Mouse (Mus musculus): ENCODE measurements around the gene Cblc. TPM values are rescaled to one million over a fixed set of nuclear protein-coding genes. Genes with fewer than 3 reads are reported as not detected.
A peak's percentile ranks its signal among the peaks of the same experiment; 100 is the strongest.

Gene Cblc
- total RNA-seq, 4 experiments from 2014 or later, result not detected

DNA sequence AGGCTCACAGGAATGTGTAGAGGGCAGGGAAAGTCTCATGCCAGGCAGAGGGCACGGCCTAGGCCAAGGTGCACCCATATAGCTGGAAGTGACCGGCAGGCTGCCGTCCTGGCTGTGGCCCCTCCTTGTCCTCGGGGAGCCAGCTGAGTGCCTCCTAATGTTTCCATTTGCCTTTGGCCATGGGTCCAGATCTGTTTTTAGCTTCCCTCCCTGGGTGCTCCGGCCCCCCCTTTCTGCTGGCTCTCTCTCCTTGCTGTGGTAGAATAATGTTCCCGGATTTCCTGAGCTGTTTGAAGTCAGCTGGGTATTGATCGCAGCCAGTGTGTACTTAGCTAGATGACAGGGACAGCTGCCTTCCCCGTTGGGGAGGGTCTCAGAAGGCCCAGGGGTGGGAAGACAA, 13.0 kb downstream of the Cblc start:
- no peak for DNase-seq (ENCODE audit: low spot score in 2 of 2)

DNA sequence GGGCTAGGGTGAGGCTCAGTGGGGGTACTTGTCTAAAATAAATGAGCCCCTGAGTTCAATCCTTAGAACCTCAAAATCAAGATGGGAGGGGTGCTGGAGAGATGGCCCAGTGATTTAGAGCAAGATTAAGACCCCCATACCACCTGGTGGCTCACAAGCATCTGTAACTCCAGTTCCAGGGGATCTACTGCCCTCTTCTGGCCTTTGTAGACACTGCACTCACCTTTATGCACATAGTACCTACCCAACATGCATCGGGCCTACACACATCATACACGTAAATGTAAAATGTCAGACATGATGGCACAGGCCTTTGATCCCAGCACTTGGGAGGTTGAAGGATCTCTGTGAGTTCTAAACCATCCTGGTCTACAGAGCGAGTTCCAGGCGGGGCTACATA, 14.0 kb downstream of the Cblc start:
- no peak for DNase-seq (ENCODE audit: low spot score in 2 of 2)

DNA sequence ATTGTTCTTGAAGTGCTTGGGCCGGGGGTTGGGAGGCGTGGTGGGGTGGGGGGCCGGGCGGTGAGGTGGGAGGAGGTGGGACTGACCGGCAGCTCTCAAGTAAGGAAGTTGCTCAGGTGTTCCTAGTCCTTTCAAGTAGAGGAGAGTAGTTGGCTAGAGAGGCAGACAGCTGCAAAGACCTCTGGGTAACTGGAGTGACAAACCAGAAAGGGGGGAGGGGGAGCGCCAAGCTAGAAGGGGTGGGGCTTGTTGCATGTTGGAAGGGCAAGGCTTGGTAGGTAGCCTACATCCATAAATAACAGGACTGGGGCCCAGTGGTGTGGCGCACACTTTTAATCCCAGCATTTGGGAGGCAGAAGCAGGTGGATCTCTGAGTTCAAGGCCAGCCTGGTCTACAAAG, 14.9 kb downstream of the Cblc start:
- DNase-seq (ENCODE audit: low spot score in 2 of 2), result no peak

DNA sequence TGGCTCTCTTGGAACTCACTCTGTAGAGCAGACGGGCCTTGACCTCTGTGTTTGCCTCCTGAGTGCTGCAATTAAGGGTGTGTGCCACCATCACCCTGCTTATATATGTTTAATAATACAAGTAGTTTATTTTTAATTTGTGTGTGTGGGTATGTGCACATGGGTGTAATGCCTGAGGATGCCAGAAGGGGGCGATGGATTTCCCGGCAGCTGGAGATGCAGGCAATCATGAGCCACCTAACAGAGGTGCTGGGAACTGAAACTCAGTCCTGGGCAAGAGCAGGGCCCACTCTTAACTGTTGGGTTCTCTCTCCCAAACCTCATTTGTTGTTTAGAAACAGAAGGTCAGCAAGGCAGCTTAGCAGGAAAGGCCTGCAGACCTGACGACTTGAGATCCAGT, 16.7 kb downstream of the Cblc start:
- DNase-seq (ENCODE audit: low spot score in 2 of 2), result no peak

DNA sequence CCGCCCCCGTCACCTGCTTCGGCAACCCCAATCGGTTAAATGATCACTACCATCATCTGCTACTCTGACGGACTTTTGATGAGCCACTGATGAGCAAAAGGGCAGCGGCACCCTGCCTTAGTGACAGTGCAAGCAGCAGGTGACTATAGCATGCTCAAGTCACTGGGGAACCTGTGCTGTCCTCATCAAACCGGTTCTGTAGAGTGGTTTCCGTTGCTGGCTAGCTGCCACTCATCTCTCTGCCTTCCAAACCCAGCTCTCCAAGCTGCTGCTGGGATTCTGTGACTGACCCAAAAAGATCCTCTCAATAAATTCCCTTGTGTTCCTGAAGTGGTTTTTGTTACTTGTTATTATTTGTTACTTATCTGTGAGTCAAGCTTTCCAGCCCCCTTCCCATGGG, 18.0 kb downstream of the Cblc start:
- DNase-seq (ENCODE audit: low spot score in 2 of 2), result no peak

DNA sequence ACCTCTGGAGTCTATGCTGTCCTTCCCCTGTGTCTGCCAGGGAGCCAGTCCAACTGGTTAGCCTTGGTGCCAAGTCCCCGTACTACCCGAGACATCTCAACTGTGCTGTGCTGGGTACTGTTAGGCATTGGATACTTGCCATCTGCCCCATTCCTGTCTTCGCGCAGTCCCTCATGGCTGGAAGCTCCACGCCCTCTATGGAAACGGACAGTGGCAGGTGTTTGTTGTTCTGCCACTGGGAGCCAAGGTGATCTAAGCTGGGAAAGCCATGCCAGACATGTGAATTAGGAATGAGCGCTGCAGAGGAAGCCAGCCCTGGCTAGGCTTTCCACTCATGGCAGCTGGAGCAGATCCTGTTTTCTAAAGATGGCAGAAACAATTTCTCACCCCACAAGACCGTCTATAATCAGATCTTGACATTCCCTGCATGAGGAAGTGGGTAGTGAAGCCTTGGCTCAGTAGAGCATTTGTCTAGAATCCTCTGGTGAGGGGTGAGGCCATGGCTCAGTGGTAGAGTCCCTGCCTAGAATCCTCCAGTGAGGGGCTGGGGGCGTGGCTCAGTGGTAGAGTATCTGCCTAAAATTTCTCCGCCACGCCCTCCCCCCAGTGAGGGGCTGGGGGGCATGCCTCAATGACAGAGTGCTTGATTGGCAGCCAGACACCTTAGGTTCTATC, 19.4 kb downstream of the Cblc start:
- DNase-seq (ENCODE audit: low spot score in 2 of 2), result no peak

DNA sequence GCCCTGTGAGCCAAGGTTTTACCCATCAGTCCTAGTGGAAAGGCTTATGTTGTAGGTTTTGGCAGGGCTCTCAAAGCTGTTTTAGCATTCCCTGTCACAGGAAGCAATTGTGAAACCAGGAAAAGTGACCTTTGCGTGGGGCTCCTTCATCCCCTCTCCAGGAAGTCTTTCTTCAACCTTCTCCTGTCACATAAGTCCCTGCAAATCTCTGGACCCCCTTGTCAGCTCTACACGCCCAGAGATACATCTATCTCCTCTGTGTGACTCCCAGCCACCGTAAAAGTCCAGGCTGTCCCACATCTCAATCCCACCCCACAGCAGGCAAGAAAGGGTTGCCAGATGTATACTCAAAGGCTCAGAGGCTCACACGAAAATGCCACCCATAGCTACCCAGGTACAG, 24.9 kb downstream of the Cblc start:
- no peak for DNase-seq (ENCODE audit: low spot score in 2 of 2)

DNA sequence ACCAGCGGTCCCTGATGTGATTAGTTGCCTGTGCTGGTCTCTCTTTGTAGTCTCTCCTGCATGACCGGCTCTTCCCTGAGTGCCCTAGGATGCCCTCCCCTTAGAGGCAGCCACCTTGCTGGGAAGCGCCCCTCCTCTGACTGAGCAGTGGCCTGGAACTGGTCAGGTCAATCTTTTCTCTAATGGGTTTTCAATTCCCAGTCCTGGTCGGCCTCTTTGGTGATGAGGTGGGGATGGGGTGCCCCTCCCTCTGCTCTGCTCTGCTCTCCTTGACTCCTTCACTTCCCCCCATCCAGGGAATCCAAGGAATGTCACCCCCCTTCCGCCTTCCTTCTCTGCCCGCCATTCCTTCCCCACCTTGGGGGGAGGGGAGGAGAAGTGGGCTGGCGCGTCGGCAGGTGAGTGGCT, 25.6 kb downstream of the Cblc start, which contains the start of gene Bcam:
Bcam (minus strand) TSS at position 33 of the 408 bp plus-strand sequence.
- no peak for DNase-seq (ENCODE audit: low spot score in 2 of 2)

DNA sequence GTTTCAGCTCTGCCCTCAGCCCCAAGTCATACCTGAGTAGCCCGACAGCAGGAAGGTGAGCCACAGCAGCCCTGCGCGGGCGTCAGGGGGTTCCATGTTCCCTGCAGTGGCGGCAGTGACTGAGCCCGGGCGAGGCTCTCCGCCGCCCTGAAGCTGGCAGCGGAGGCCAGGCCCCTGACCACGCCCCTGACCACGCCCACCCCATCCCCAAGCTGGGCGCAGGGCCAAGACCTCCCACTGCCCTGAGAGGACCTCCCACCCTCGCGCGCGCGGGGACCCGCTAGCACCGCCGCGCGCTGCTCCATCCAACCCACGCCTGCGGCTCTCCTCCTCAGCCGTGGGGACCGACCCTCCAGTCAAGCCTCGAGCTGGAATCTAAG, 26.2 kb downstream of the Cblc start:
- peak in 1 of 2 experiments; percentile 33 for DNase-seq (ENCODE audit: low spot score in 2 of 2)

DNA sequence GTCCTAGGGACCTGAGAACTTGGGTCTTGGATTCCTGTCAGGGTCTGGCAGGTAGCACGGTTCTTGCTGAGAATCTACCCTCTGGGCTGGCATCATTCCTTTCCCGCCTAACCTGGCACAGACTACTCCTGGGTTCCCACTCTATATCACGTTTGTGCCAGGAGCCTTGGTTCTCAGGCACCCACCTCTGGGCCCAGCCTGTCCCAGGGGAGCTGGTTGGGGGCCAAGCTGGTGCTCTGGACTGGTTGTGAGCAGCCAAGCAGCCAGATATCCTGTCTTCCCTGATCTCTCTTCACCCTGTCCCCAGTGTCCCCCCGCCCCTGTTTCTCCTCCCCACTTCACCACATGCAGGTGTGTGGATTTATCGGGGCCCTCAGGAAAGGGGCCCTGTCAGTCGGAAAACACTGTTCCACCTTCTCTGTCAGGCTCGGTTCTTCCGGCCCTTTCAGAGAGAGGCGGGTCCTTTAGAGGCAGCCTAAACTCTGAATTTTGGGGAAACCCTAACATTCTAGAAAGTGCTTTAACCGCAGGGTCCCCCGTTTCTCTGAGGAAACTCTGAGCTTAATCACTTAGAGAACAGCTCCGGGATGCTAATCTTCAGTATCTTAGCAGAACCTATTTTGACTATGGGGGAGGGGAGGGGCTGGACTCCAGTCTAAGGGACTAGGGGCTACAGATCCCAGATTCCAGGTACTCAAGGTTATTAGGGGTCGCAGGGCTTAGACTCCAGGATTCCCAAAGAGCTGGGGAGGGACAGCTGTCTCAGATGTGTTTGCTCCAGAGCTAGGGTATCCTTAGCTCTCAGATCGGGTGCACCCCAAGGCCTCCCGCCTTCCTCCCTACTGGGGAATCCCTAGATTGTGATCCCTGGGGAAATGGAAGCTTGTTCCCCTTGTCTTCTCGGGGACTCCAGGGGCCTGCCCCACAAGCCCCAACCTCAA, 26.9 kb downstream of the Cblc start:
- DNase-seq (ENCODE audit: low spot score in 2 of 2), result no peak

DNA sequence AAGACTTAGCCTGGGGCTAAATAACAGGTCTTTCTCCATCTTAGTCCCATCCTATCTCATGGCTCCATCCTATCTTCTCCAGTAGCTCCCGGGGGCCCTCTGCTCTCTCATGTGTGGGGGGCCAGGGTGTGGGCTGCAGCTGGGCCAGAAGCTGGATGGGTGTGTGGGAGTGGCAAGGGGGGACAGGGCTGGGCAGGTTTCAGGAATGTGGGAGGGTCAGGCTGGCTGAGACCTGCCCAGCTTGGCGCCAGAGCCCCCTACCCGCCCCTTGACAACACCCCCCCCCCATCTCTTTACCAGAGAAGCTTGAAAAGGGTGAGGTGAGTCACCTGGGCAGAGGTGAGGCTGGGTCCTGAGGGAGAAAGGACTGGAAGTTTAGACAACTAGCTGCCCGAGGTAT, 27.6 kb downstream of the Cblc start:
- no peak for DNase-seq (ENCODE audit: low spot score in 2 of 2)

DNA sequence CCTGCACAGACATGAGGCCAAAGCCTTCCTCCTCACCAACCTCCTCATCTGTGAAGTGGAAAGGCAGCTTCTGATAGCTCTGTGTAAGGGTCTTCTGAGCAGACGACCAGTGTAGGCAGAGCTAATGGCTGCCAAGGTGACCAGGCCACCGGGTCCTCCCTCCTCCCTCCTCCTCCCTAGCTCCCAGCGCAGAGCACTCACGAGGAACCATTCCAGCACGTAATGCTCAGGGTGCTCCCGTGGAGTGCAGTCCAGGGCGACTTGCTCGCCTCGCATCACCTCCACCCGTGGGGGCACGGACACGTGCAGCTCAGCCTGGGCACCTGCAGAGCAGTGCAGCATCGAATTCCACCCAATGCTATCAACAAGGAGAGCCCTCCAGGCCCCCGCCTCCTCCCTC, 28.4 kb downstream of the Cblc start:
- no peak for DNase-seq (ENCODE audit: low spot score in 2 of 2)

DNA sequence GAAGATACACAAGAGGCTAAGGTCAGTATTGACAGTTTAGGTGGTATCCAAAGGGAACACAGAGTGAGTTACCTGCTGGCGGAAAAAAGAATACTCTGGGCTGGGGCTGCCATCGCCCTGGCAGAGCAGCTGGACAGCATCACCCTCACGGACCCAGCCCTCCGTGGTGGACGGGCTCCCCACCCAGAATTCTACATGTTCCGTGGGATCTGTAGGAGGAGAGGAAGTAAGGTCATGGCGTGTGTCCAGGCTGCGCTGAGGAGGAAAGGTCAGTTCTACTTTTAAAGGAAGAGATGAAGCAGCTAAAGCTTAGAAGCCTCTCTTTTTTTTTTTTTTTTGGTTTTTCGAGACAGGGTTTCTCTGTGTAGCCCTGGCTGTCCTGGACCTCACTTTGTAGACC, 32.0 kb downstream of the Cblc start:
- DNase-seq (ENCODE audit: low spot score in 2 of 2), result no peak

DNA sequence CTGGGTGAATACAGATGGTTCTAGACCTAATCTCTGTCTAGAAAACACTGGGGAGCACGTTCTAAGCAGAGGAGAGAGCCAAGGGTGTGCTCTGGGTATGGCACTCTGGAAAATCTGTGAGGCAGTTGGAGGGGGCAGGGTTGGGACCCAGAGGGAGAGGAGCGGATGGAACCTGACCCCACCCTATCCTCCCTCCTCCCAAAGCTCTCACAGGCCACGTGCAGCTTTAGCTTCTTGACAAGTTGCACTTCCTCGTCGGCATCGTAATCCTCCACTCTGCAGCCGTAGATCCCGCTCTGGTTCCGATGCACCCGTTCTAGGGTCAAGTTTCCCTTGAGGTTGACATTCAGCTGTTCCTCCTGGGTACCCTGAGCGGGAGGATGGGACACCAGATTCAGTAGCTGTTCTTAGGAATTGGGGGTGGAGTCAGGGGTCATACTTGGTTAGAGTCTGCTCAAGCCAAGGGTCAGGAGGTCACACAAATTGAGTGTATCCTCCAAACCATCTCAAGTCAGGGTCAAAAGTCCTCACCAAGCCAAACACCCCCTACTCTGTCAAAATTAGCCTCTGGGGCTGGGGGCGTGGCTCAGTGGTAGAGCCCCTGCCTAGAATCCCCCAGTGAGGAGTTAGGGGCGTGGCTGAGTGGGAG, 32.7 kb downstream of the Cblc start:
- DNase-seq (ENCODE audit: low spot score in 2 of 2), result no peak

DNA sequence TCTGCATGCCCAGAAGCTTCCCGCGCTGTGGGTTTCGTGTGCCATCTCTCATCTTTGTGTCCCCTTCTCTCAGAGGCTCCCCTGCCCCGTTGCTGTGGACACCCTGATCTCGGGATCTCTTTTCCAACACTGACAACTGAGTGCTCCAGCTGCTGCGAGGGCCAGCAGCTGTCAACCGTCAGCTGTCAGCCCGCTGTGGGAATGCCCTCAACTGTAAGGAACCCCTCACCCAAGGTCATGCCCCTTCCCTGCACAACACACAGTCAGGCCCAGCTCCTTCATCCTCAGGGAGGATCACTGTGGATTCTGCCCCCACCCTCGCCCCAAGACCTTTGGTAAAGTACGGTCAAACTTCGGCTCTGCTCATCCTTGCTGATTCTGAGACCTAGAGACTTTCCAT, 34.3 kb downstream of the Cblc start:
- no peak for DNase-seq (ENCODE audit: low spot score in 2 of 2)

DNA sequence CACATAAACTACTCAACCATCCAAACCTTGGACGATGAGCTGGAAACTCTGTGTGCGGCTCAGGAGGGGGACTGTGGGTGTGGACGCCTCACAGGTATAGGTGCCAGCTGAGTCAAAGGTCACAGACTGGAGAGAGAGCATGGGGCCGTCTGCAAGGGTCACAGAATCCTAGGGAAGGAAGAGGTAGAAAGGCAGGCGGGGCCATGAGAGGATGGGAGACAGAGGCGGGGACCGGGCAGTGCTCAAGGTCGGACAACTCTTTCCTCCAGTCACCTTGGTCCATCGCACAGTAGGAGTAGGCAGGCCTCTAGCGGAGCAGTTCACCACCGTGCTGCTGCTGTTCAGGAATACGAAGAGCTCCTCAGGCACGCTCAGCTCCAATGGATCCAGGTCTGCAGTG, 36.6 kb downstream of the Cblc start:
- no peak for DNase-seq (ENCODE audit: low spot score in 2 of 2)

DNA sequence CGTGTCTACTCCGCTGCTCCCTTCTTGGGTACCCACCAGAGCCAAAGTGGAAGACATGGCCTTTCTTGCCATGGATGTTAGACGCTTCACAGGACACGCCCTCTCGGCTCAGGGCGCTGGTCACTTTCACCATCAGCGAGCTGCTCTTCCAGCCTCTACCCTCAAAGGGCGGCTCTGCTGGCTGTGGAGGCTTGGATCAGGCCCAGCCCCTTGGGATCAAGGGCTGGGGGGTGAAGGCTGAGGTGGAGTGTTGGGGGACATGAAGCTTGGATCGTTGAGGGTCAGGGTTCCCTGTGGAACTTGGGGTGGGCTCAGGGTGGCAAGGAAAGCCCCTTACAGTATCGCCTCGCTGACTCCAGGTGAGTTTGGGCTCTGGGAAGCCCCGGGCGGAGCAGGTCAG, 38.0 kb downstream of the Cblc start:
- DNase-seq (ENCODE audit: low spot score in 2 of 2), result no peak

DNA sequence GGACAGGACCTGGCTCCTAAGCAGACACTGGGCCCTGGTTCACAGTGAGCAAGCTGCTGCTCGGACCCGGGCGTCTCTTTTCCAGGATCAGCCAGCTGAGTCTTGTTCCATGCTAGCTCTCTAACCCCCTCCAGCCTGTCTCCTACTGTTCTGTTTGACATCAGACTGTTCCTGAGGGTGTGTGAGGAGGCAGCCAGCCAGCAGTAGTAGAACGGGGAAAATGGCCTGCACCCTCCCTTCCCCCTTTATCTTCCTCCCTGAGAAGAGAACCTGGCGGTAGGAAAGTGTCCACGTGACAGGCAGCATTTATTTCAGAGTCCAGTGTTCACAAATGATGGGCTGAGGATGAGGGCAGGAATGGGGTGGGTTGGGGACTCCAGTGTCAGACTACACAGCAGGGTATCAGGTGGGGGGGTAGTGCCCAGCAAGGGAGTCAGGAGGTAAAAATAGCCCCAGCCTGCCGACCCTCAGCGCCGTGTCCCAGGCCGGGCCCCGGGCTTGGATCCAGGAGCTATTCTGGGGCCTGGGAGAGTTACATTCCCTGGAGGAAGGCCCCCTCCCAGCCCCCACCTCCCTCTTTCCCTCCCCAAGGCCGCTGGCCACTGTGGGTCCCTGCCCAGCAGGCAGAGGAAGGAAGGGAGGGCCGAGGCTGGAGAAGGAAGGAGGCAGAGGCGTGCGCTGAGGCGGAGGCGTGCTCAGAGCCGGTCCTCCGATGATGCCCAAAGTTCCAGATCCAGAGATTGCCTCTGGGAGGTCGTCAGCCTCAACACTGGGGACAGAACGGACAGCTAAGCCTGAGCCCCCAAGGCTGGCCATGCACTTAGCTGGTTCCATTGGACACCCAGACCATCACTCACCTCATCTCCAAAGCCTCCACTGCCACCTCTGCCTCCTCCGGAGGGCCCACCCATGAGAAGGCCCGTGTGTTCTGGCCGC, 40.5 kb downstream of the Cblc start:
- DNase-seq (ENCODE audit: low spot score in 2 of 2), result no peak

DNA sequence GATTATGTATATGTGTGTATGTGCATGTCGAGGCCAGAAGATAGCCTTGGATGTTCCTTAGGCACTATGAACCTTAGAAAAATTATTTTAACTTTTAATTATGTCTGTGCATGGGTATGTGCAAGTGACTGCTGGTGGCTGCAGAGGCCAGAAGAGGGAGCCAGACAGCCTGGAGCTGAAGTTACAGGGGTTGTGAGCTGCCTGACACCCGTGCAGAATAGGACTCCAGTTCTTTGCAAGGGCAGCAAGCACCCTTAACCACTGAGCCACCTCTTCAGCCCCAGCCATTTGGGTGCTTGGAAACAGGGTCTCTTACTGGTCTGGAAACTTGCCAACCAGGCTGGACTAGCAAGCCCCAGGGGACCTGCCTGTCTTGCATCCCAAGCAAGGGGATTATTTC, 41.6 kb downstream of the Cblc start:
- DNase-seq (ENCODE audit: low spot score in 2 of 2), result no peak

DNA sequence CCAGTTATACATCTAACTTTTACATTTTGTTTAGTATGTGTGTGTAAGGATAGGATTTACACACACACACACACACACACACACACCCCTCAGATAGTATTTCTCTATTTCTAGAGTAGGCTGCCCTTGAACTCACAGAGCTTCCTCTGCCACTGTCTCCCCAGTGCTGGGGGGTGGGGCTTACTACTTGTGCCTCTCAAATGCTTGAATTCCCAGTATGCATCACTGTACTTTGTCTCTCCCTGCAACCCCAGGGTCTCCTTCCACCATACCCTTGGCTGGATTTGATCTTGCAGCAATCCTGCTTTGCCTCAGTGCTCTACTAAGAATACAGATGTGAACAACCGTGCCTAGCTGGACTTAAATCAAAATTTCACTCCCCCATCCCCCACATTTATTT, 42.5 kb downstream of the Cblc start:
- DNase-seq (ENCODE audit: low spot score in 2 of 2), result no peak

DNA sequence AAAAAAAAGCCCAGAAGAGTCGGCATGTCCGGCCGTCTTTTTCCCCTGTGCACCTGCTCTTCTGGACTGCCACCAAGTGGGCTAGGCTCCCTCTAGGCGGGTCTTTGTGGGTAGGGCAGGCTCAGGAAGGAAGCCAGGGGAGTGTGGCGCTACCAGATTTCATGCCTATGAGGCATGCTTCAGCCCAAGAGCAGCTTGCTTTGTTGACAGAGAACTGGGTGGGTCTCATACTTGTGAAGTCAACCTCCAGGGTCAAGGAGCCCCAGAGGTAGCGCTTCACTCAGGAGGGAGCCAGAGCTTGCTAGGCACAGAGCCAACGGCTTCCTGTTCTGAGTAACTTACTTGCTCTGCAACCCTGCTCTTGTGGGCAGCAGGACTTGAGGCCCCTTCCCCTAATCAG, 43.0 kb downstream of the Cblc start:
- DNase-seq (ENCODE audit: low spot score in 2 of 2), result no peak
